Mouse (Mus musculus) heart, embryonic 16.5 days (tissue): ENCODE measurements around the gene Chtf18. TPM values are rescaled to one million over a fixed set of nuclear protein-coding genes. Genes with fewer than 3 reads are reported as not detected.

Experiments
- ATAC-seq: fragments of 200-750 bp; cut with Nextera tagmentation; replicated peaks from 2 replicates; pipeline ENCODE4 v1.8.0; 2017; ENCODE audit warnings: moderate number of reproducible peaks; ENCODE audit not compliant: insufficient read depth, low FRiP score; ENCODE audit errors: extremely low read depth
- H3K27ac ChIP-seq: fragments of 300-500 bp; sonication (generic); 2 replicates; pipeline ENCODE4 v1.5.1; 2014; ENCODE audit warnings: mild to moderate bottlenecking, low read length, control low read depth, moderate library complexity
- H3K27me3 ChIP-seq: fragments of 300-500 bp; sonication (generic); 2 replicates; pipeline ENCODE4 v1.6.1; 2014; ENCODE audit warnings: low read length, mixed read lengths; ENCODE audit not compliant: control insufficient read depth, insufficient read depth
- H3K36me3 ChIP-seq: fragments of 300-500 bp; sonication (generic); 2 replicates; pipeline ENCODE4 v1.6.1; 2014; ENCODE audit not compliant: control insufficient read depth, insufficient read depth
- H3K4me1 ChIP-seq: fragments of 300-500 bp; sonication (generic); 2 replicates; pipeline ENCODE4 v1.6.1; 2014; ENCODE audit warnings: low read length, mixed read lengths; ENCODE audit not compliant: control insufficient read depth, insufficient read depth
- H3K4me2 ChIP-seq: fragments of 300-500 bp; sonication (generic); 2 replicates; pipeline ENCODE4 v1.6.1; 2014; ENCODE audit warnings: low read depth, mild to moderate bottlenecking, control low read depth, low read length
- H3K4me3 ChIP-seq: fragments of 300-500 bp; sonication (generic); 2 replicates; pipeline ENCODE4 v1.5.1; 2014; ENCODE audit warnings: mild to moderate bottlenecking, control low read depth, low read length
- H3K9ac ChIP-seq: fragments of 300-500 bp; sonication (generic); 2 replicates; pipeline ENCODE4 v1.6.1; 2014; ENCODE audit warnings: low read length, control low read depth
- H3K9me3 ChIP-seq: fragments of 300-500 bp; sonication (generic); replicated peaks from 2 replicates; pipeline ENCODE4 v1.6.1; 2016; ENCODE audit warnings: low read length; ENCODE audit not compliant: control insufficient read depth
- WGBS: fragments of 180-500 bp; shearing (Covaris S2); extraction: QIAGEN DNeasy Blood & Tissue Kit; methylation state at CpG from one replicate; pipeline ENCODE4 v1.1.7; 2014; 5-methylcytosine and 5-hydroxymethylcytosine counted together
- polyA plus RNA-seq: library from polyadenylated mRNA; unstranded; fragments of >200 nt; fragmentation: Nextera tagmentation; extraction: Ambion mirVana; gene quantifications from 2 replicates; pipeline ENCODE4 v1.2.1, GENCODE M21; 2015

Chtf18 gene
- polyA plus RNA-seq, 1 experiment from 2014 or later = 17.2 TPM

GRCm38 (mm10) chr17:25757691-25758090, 30.5 kb upstream of the Chtf18 start:
- Histone ChIP-seq H3K27me3 (0 out of 2 replicates have a peak, but pooled peaks cover 2% of the 10 kb centered on the region), H3K36me3 (no peaks in the 10 kb centered on the region), H3K9ac (no peak overlapping the region), H3K4me2 (no peak overlapping the region), H3K9me3 (no peaks in the 10 kb centered on the region), H3K4me1 (no peaks in the 10 kb centered on the region), H3K27ac (no peak overlapping the region), H3K4me3 (no peak overlapping the region)
- WGBS = 52% methylated on average over 3 of the region's 3 CpGs
- no peak for ATAC-seq

GRCm38 (mm10) chr17:25756378-25757242, 29.4 kb upstream of the Chtf18 start:
- Histone ChIP-seq H3K4me2 (no peak overlapping the region), H3K9ac (no peak overlapping the region), H3K27ac (no peak overlapping the region), H3K4me1 (no peaks in the 10 kb centered on the region), H3K27me3 (0 out of 2 replicates have a peak, but pooled peaks cover 2% of the 10 kb centered on the region), H3K4me3 (no peak overlapping the region), H3K9me3 (no peaks in the 10 kb centered on the region), H3K36me3 (no peaks in the 10 kb centered on the region)
- ATAC-seq = no peak
- 56% methylated on average over 9 of the region's 9 CpGs for WGBS

- H3K27ac ChIP-seq = no peak overlapping the region
These were observed 28.6 kb upstream of the Chtf18 start for GRCm38 (mm10) chr17:25755627-25756377.

GRCm38 (mm10) chr17:25755086-25755485, 27.9 kb upstream of the Chtf18 start:
- H3K4me1 ChIP-seq = 0 out of 2 replicates have a peak, but pooled peaks cover 4% of the 10 kb centered on the region
- H3K27ac ChIP-seq = no peak overlapping the region
- no peak for ATAC-seq

More at GRCm38 (mm10) chr17:25755627-25756377, 28.6 kb upstream of the Chtf18 start:
- H3K4me3 ChIP-seq = no peak overlapping the region
- H3K27me3 ChIP-seq = 0 out of 2 replicates have a peak, but pooled peaks cover 2% of the 10 kb centered on the region
- H3K4me2 ChIP-seq = no peak overlapping the region
- no peaks in the 10 kb centered on the region for H3K9me3 ChIP-seq
- ATAC-seq = 0 out of 2 replicates have a peak, but pooled peaks have one; percentile 12
- no peak overlapping the region for H3K9ac ChIP-seq
- 0 out of 2 replicates have a peak, but pooled peaks cover 4% of the 10 kb centered on the region for H3K4me1 ChIP-seq
- 37% methylated on average over 4 of the region's 4 CpGs for WGBS
- H3K36me3 ChIP-seq = no peaks in the 10 kb centered on the region

GRCm38 (mm10) chr17:25754241-25754640, 27.0 kb upstream of the Chtf18 start, which contains the start of gene Msln:
Gene Msln, minus strand, starts transcription at chr17:25754378.
- no peak for ATAC-seq
- no peak within 1 kb of the TSS for H3K9ac ChIP-seq

More at GRCm38 (mm10) chr17:25755086-25755485, 27.9 kb upstream of the Chtf18 start:
- Histone ChIP-seq H3K27me3 (0 out of 2 replicates have a peak, but pooled peaks cover 2% of the 10 kb centered on the region), H3K4me2 (no peak overlapping the region), H3K4me3 (no peak overlapping the region), H3K9me3 (no peaks in the 10 kb centered on the region), H3K36me3 (no peaks in the 10 kb centered on the region), H3K9ac (no peak overlapping the region)
- WGBS = 76% methylated on average over 4 of the region's 4 CpGs

GRCm38 (mm10) chr17:25751446-25751845, 24.2 kb upstream of the Chtf18 start:
- no peak overlapping the region for H3K9ac ChIP-seq
- no peak overlapping the region for H3K4me2 ChIP-seq
- no peak overlapping the region for H3K27ac ChIP-seq

More at GRCm38 (mm10) chr17:25754241-25754640, 27.0 kb upstream of the Chtf18 start, which contains the start of gene Msln:
- Histone ChIP-seq H3K27ac (no peak within 1 kb of the TSS), H3K36me3 (no peaks in the 10 kb centered on the region), H3K9me3 (no peaks in the 10 kb centered on the region), H3K4me3 (no peak within 1 kb of the TSS), H3K27me3 (no peaks in the 10 kb centered on the region), H3K4me2 (no peak within 1 kb of the TSS), H3K4me1 (0 out of 2 replicates have a peak, but pooled peaks cover 4% of the 10 kb centered on the region)
- 76% methylated on average over 9 of the region's 9 CpGs for WGBS

GRCm38 (mm10) chr17:25749314-25749713, 22.1 kb upstream of the Chtf18 start:
- H3K36me3 ChIP-seq = no peaks in the 10 kb centered on the region
- H3K9me3 ChIP-seq = no peaks in the 10 kb centered on the region
- H3K4me3 ChIP-seq = no peak overlapping the region
- ATAC-seq = no peak
- H3K27me3 ChIP-seq = no peaks in the 10 kb centered on the region
- H3K27ac ChIP-seq = no peak overlapping the region
- WGBS = 73% methylated on average over 6 of the region's 6 CpGs
- H3K9ac ChIP-seq = no peak overlapping the region
- no peak overlapping the region for H3K4me2 ChIP-seq
- H3K4me1 ChIP-seq = 0 out of 2 replicates have a peak, but pooled peaks cover 4% of the 10 kb centered on the region

More at GRCm38 (mm10) chr17:25751446-25751845, 24.2 kb upstream of the Chtf18 start:
- WGBS = 17% methylated on average over 5 of the region's 5 CpGs
- Histone ChIP-seq H3K36me3 (no peaks in the 10 kb centered on the region), H3K9me3 (no peaks in the 10 kb centered on the region), H3K27me3 (no peaks in the 10 kb centered on the region), H3K4me3 (no peak overlapping the region), H3K4me1 (0 out of 2 replicates have a peak, but pooled peaks cover 4% of the 10 kb centered on the region)
- no peak for ATAC-seq

- Histone ChIP-seq H3K9ac (no peak overlapping the region), H3K9me3 (no peaks in the 10 kb centered on the region), H3K27ac (no peak overlapping the region), H3K27me3 (no peaks in the 10 kb centered on the region), H3K4me2 (no peak overlapping the region), H3K4me3 (no peak overlapping the region), H3K36me3 (no peaks in the 10 kb centered on the region), H3K4me1 (0 out of 2 replicates have a peak, but pooled peaks cover 4% of the 10 kb centered on the region)
- 82% methylated on average over 4 of the region's 4 CpGs for WGBS
- no peak for ATAC-seq
These were observed 21.0 kb upstream of the Chtf18 start for GRCm38 (mm10) chr17:25748238-25748637.
